Mouse (Mus musculus) kidney, postnatal 36 days (tissue): ENCODE measurements around the gene Dhh.
"Not testable (repeated sequence)": the region's sequence is repeated elsewhere in the genome, so short reads cannot be mapped to it uniquely, and the experiment has no call there.

Source experiments
- DNase-seq, 2 experiments: peaks; one replicate each; pipeline ENCODE4 v3.0.0; 2021 to 2022; ENCODE audit warnings: mixed read lengths in 2 of 2

The Dhh gene

DNA sequence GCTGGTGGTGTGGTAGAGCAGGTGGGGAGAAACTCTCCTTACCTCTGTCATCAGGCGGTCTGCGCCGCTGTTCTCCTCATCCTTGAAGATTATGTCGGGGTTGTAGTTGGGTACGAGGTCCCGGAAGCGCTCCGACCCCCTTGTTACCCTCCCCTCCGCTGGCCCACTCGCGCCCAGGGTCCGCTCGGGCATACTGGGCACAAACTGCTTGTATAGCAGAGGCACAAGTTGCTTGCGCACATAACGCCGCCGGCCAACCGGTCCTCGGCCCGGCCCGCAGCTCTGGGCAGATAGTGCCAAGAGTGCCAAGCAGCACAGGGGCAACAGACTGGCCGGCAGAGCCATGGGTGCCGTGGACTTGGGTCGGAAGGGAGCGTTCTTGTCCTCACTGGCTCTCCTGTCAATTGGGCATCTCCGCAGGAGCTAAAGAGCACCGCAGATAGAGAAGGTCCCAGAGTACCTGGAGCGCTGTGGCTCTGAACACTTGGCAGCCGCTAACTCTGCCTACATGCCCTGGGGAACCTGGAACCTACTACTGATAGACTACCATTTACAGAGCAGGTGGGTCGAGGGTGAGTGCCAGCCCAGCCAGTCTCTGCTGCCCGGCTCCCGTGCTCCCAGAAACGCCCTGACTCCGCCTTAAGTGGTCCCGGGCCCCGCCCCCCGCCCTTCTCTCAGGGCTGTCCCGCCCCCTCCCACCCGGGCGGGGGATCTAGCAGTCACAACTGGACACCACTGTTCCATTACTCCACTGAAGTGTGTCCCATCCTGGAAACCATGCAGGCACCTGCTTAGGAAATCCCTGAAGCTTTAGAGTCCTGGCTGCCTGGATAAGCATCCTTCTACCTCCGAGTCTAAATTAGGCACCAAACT is at the start of gene Dhh:
Dhh (minus strand) TSS at position 613 of the 873 bp plus-strand sequence.
- DNase-seq, result peak; percentile 37 to 66

DNA sequence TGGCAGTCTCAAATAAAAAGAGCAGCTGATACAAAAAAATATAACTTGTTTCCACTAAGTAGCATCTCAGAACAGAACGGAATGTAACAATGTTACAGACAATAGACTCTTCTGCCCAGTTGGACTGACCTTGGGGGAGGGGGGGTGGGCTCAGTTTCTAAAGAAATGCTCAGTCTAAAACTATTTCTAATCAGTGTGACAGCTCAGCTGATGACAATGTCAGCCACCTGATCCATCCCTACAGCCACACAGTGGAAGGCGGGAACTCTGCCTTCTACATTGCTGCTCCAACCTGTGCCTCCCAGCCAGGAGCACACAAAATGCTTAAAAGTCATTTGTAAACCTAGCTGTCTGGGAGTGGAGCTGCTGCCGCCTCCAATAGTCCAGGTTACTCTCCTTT is 49.5 kb upstream of the Dhh start:
- DNase-seq, result no peak

GRCm38 (mm10) chr15:98943133-98943532 is 44.8 kb upstream of the Dhh start:
- DNase-seq, result no peak

DNA sequence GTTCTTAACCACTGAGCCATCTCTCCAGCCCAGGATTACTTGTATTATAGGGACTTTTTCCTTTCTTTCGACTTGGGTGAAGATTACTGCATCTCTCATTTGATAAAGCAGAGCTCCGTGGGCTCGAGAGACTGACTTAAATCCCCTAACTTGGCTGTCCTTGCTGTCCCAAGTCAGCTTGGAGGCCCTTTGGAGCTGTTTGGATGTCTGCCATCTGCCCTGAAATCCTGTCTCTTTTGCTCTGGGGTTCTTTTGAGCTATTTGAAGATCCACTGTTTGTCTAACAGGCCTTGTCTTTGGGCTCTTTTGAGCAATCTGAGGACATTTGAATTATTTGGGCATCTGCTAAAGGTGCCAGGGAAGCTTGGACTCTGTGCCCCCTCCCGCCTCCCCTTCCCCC is 43.7 kb upstream of the Dhh start:
- no peak for DNase-seq

GRCm38 (mm10) chr15:98941539-98941938 is 43.2 kb upstream of the Dhh start:
- DNase-seq, result no peak

- DNase-seq, result no peak
Measured at GRCm38 (mm10) chr15:98940816-98941215, 42.5 kb upstream of the Dhh start.

GRCm38 (mm10) chr15:98934217-98934839 is 36.0 kb upstream of the Dhh start, which contains the start of gene Tuba1b:
Gene Tuba1b (minus strand): TSS chr15:98934565.
- peak; percentile 93 to 95 for DNase-seq

GRCm38 (mm10) chr15:98933833-98934216 is 35.5 kb upstream of the Dhh start:
- DNase-seq, result peak; percentile 98 to 99

- DNase-seq, result peak in 1 of 2 experiments; percentile 45
Measured at GRCm38 (mm10) chr15:98933004-98933671, 34.8 kb upstream of the Dhh start.

GRCm38 (mm10) chr15:98930998-98931397 is 32.7 kb upstream of the Dhh start:
- DNase-seq, result no peak

GRCm38 (mm10) chr15:98930017-98930734 is 31.8 kb upstream of the Dhh start:
- DNase-seq, result no peak

GRCm38 (mm10) chr15:98928598-98929240 is 30.4 kb upstream of the Dhh start:
- DNase-seq, result peak; percentile 92 to 93

DNA sequence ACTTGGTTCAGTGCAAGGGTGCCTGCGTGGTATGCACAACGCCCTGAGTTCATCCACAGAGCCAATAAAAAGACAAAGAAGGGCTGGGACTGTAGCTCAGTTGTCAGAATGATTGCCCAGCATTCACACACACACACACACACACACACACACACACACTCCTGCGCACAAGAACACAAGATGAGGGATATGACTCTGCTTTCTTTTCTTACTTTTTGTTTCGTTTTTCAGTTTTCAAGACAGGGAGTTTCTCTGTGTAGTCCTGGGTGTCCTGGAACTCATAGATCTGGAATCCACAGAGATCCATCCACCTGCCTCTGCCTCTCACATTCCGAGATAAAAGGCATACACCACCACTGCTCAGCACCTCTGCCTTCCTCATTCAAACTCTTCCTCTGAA is 29.2 kb upstream of the Dhh start:
- DNase-seq, result no peak

- peak; percentile 56 to 59 for DNase-seq
Measured at GRCm38 (mm10) chr15:98924682-98925081, 26.3 kb upstream of the Dhh start.

GRCm38 (mm10) chr15:98923031-98923537 is 24.7 kb upstream of the Dhh start:
- DNase-seq, result no peak

DNA sequence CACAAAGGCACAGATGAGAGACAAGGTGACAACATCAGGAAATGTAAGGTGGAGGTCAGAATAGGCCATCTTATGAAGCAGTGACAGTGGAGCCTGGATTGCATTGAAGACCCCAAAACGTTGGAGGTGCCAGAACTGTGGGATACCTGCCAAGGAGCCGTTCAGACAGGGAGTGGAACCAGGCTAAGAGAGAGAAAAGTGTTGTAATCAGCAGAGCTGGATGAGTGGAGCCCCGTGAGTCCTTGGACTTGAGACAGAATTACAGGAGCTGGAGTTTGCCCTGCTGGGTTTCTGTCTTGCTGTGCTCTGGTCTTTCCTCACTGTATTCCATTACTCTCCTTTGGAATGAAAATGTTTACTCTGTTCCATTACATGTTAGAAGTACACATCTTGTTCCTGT is 24.2 kb upstream of the Dhh start:
- DNase-seq, result peak; percentile 73 to 80

GRCm38 (mm10) chr15:98921510-98921909 is 23.2 kb upstream of the Dhh start:
- no peak for DNase-seq

DNA sequence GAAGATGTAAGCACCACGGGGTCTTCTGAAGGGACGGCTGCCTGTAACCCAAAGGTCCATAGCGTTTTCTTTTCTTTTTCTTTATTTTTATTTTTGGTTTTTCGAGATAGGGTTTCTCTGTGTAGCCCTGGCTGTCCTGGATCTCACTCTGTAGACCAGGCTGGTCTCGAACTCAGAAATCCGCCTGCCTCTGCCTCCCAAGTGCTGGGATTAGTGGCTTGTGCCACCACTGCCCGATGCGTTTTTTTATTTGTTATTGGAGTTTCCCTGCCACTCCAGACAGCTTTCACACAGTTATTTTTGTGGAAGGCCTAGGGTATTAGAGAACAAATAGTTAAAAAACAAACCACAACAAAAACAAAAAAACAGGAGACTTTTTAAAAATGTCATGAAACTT is 20.2 kb upstream of the Dhh start:
- DNase-seq, result not testable (repeated sequence)

DNA sequence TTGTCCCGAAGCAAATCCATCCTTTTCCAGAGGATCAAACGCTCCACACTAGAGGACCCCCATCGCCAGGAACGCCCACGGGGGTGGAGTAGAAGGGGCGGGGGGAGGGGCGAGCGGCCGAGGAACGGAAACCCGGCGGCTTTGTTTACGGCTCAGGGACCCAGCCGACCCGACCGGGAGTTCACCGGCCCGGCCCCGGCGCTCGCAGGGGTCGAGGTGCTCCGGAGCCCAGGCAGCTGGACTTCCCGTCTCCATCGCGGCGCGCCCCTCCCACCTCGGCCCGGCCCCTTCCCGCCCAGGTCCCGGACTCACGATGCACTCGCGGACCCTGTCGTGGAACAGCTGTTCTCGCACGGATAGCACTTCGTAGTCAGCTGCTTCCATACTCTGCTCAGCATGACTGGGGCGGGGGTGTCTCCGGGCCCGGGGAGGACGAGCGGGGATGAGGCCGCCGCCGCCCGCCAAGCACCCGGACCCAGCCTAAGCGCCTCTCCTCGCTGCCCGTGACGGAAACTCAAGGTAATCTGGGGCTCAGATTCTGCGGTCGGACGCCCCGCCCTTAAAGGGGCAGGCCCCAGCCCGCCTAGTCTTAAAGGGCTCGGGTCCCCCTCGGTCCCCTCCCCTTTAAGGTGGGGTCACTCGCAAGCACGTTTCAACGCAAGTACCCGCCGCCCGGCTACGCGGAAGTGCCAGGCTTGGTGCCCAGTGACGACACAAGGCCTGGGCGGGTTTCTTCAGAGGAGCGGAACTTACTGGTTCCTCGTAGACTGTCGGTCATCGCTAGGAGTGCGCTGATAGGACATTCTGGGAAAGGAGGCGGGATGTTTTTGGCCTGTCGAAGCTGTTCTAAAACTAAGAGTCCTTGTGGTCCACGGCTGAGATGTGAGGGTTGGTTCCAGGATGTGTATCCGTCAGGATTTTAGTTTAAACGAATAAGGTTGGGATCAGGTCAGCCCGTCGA is 19.5 kb upstream of the Dhh start, which contains the start of gene Lmbr1l:
Lmbr1l (minus strand) TSS at position 694 of the 961 bp plus-strand sequence.
- peak; percentile 99 to 100 for DNase-seq

- no peak for DNase-seq
Measured at GRCm38 (mm10) chr15:98917091-98917490, 18.8 kb upstream of the Dhh start.

DNA sequence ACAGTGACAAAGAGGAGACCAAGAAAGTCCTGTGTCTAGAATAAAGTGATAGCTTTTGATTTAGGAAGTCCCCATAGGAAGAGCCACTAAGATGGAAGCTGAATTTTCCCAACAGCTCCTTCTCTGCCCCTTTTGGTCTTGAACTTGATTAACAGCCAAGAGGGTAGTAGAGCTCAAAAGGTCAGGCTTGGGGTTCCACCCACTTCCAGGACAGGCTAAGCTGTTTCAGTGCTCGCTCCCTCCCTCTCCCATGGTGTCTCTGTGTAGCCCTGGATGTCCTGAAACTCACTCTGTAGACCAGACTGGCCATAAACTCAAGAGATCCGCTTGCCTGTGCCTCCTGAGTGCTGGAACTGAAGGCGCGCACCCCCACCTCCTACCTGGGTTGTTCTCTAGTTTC is 17.7 kb upstream of the Dhh start:
- DNase-seq, result peak in 1 of 2 experiments; percentile 42
